Mouse (Mus musculus): ENCODE results near the gene Slc22a20.

DNA sequence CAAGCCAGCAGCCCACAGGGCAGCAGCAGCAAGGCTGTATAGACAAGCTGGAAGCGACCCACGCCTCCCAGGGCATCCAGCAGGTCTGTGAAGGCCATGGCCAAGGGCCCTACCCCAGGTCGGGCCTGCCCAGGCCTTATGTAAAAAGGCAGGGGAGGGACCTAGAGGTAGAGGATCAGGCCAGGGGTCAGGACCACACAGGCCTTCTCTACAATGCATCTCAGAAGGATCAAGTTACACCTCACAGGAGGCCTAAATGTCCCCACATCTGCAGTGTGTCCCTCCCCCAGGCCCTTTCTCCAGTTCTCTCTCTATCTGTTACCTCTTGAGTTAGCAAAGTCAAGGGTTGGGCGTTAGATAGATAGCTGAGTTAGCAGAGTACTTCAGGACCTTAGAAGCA is at the start of gene Slc22a20:
- TF ChIP-seq CTCF (IDR thresholded peaks at IDR 0.05; ENCODE audit: low read depth) (no peak), EP300 (IDR thresholded peaks at IDR 0.05; ENCODE audit: low read depth) (no peak)

Data from heart, postnatal 0 days (tissue).